Mouse (Mus musculus): Measurements from ENCODE around the gene Rims4.
A peak's percentile ranks its signal among the peaks of the same experiment; 100 is the strongest.

Gene Rims4

DNA sequence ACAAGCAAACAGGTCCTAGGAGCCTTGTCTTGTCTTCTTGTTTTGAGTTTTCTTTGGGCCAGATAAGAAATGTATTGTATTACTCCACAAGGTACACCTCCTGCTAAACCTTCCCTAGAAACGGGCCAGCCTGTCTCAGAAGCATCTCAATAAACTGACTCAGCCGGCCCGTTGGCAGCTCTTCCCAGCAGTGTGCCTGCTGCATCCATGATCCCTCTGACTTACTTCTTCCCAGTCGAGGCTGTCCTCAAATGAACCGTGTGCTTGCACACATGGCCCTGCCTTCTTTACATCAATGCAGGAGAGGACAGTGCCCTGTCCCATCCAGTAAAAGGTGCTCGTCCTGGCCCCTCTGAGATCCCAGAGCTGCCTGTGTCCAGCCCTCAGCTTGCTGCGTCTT is 8.9 kb downstream of the Rims4 start:
- DNase-seq (ENCODE audit: low spot score), result no peak

DNA sequence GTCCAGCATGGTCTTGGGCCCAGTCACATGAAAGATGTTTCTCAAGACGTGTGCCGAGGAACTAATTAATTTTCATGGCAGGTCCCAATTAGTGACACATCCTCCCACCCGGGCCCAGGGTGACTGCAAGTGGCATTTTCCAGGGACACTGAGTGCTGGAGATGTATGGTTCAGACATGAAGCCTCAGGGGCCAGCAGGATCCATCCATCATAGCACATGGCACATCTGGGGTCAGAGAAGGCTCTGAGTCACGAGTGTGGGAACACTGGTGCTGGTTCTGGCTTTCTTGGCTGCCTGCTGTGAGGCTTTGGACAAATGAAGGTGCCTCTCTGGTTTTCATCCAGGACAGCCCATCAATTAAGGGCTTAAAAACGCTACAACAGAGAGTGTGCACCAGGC is 11.4 kb downstream of the Rims4 start:
- no peak for DNase-seq (ENCODE audit: low spot score)

DNA sequence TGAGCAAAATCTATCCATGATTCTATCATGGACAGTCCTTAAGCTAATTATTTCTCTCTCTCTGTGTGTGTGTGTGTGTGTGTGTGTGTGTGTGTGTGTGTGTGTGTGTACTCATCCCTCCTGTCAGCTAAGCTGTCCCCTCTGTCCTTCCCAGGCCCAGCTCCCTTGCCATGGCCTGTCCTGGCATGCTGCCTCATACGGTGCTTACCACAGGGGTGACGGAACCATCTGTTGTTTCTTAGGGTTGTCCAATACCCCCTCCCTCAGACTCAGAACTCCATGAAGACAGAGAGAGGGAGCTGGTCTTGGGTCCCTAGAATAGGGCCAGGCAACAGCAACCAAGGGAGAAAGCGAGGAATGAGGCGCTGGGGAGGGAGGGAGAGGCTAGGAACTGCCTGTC is 14.2 kb downstream of the Rims4 start:
- no peak for DNase-seq (ENCODE audit: low spot score)

DNA sequence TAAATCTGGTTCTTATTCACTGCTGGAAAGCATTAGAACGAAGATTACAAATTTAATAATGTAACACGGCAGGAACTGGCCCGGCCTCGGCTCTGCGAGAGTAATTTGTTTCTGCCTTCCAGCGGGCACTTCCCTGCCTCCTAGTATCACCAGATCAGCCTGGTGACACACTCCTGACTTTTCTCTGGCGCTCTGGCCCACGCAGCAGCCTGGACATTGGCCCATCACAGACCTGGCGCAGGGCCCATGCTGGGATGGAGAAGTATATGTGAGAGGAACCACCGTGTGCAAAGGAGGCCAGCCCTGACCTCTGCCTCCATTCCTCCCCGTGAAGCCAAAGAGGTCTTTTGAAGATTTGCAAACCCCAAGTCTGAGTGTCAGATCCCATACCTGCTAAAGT is 15.0 kb downstream of the Rims4 start:
- no peak for DNase-seq (ENCODE audit: low spot score)

DNA sequence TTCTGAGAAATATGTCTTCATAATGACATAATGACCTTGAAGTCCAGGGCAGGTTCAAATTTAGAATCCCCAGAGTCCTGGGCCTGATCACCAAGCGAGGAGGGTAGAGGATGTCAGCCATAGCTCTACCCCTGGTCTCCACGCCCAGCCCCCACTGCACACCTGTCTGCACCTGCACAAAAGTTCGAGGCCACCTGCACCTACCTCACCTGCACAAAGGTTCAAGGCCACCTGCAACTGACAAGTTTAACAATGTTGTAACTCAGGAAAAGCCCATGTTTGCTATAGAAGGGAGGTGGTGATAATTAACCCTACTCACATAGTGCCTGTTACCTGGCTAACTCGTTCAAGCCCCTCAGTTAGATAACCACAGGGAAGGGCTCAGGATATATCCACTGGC is 16.0 kb downstream of the Rims4 start:
- DNase-seq (ENCODE audit: low spot score), result no peak

DNA sequence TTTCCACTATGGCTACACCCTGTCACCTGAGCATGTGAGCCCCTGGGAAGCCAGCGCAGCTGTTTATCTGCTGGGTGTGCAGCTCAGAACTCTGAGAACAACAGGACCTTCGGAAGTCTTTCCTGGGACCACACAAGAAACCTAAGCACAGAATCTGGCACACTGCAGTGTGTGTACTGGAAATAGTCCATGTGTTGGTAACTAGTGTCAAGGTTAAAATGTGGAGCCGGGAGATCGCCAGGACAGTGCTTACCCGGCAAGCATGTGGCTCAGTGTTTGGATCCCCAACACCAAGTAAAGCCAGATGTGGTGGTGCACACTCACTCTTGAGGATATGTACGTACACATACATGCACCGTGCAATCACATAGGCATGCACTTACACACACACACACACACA is 17.4 kb downstream of the Rims4 start:
- no peak for DNase-seq (ENCODE audit: low spot score)

DNA sequence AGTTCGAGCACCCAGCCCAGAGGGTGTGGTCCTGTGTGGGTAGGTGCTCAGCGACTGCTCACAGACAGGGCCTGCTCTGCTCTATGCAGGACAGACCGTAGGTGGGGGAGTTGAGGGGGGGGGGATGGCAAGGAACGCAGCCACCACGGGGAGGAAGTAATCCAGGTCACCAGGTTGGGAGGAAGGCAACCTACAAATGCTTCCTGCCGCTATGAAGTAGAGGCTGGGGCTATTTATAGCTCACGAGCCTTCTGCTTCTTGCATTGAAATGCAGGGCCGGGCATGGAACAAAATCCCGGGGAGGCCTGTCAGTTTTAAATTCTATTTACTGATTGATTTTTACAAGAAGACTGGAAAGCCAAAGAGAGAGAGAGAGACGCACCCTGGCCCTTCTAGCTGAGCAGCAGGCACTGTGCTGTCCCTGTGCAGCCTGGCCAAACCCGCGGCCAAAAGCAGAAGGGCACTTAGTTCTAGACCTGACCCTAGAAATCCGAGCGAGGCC is 18.5 kb downstream of the Rims4 start:
- no peak for DNase-seq (ENCODE audit: low spot score)

DNA sequence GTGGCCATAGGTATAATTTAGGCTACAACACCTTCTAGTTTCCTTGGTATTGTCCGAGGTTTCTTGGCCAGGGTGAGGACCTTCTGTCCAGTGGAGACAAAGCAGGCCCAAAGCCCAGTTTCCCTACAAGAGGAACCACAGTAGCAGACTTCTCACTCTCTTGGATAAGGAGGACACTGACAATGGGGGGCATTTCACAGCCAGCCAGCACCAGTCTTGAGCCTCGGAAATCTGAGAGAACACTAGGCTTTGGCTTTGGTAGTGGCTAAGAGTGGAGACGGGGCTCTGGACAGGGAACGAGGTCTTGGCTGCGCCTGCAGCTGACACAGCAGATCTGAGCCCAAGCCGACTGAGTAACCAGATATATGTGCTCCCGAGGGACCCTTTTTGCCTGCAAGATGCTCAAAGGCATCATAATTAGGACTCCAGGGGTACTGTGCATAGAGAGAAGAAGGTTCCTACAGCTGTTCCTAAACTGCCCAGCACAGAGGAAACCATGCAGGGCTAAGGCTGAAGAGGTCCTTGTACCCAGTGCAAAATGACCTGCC is 20.4 kb downstream of the Rims4 start:
- no peak for DNase-seq (ENCODE audit: low spot score)

DNA sequence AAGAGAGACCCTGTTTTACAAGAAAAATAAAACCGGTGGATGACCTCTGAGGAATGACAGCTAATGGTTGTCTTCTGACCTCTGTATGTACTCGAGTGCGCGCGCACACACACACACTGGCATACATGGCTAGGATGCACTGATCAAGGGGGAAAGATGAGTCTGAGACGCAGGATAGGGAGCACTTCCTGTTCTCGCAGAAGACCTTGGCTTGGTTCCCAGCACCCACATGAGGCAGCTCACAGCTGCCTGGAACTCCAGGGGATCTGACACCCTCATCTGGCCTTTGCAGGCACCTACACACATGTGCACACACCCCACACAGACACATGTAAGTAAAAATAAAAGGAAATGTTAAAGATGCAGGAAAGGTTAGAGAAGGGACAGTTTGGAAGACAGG is 21.5 kb downstream of the Rims4 start:
- no peak for DNase-seq (ENCODE audit: low spot score)

DNA sequence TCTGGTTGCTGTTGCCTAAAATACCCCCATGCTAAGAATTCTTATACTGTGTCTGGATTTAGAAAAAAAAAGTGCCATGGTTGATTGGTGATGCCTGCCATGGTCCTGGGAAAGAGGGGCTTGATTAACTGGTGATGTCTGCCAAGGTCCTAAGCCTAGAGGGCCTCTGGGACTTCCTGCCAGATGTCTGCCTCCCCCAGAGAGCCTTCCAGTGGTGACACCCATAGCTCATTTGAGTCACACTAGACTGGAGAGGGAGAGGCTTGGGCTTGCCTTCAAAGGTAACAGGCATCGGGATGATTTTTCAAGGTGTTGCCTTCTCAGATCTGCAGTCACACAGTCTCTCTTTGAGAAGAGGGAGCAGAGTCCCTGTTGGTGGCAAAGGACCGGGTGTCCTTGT is 23.3 kb downstream of the Rims4 start:
- no peak for DNase-seq (ENCODE audit: low spot score)

DNA sequence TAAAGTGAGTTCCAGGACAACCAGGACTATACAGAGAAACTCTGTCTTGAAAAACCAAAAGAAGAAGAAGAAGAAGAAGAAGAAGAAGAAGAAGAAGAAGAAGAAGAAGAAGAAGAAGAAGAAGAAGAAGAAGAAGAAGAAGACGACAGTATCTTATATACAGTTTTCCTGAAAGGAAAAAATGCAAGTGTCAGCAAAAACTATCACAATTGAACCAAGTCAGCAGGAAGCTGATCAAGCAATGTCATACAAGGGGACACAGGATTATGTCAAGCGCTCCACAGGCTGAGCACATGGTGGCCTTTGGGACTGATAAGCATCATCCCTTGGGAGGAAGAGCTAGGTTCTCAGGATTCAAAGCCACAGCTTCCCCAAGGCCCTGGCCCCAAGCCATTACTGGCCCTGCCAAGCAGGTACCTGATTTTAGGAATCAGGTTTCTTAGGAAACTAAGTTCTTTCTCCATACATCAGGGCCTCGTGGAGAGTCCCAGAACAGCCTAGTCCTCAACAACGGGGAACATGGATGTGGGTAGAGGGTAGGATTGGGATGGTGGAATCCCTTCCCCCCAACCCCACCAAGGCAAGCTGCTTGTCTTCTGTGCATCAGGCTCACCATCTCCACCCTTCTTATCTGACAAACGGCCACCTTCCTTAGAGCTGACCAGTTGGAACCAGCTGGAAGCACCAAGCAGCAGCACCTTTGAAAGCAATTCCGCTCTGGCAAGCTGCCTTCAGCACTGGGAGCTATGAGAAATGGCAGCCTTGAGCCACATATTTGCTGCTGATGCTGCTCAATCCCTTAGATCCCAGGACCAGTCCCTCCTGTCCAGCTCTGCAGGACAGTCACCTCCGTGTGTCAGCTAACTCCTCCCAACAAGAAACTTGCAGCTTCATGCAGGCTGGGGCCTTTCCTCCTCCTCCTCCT is 24.8 kb downstream of the Rims4 start:
- no peak for DNase-seq (ENCODE audit: low spot score)

DNA sequence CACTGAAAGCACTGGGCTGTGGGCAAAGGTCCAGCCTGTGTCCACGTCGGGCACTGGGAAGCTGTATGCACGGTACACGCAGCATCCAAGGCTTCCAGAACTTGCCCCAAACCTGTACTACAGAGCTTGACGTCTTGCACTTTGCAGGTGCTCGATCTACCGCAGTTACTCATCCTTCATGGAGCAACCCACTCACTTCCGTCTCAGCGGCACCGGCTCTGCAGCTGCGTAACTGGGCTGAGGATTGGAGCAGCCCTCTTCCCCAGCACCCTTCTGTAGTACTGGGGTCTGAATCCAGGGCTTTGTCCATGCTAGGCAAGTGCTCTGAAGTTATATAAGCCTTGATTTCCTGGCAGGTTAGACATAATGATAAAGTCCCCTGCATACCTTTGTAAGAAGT is 27.2 kb downstream of the Rims4 start:
- DNase-seq (ENCODE audit: low spot score), result no peak

DNA sequence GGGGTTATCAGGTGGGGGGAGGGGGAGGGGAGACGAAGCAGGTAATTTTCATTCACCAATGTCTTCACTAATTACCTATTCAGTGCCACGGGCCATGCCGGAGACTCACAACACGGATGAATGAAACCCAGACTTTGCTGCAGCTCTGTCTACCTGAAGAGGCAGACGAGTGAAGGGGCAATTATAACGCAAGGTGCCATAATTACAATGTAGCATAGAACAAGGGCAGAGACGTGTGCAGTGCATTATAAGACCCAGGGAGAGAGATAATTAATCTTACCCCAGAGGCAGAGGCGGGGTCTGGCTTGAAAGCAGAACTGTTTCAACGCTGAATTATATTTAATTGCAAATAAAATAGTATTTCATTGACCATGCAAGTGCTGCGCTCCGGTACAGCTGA is 27.9 kb downstream of the Rims4 start:
- DNase-seq (ENCODE audit: low spot score), result no peak

DNA sequence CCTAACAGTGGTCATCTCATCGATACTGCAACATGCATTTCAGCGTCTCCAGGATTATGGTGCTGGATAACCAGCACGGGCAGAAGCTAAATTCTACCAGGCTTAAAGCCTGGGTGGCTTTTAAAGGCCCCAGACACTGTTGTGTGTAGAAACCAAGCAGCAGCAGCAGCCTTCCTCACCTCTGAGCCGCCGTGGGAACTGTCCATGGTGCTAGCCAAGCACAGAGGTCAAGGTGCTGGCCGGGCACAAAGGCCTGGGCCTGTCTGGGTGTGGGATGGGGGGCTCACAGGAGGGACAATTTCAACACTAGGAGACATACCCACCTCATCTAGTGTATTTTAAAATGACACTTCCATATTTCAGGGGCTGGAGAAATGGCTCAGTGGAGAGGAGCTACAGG is 29.1 kb downstream of the Rims4 start:
- DNase-seq (ENCODE audit: low spot score), result peak; percentile 52

DNA sequence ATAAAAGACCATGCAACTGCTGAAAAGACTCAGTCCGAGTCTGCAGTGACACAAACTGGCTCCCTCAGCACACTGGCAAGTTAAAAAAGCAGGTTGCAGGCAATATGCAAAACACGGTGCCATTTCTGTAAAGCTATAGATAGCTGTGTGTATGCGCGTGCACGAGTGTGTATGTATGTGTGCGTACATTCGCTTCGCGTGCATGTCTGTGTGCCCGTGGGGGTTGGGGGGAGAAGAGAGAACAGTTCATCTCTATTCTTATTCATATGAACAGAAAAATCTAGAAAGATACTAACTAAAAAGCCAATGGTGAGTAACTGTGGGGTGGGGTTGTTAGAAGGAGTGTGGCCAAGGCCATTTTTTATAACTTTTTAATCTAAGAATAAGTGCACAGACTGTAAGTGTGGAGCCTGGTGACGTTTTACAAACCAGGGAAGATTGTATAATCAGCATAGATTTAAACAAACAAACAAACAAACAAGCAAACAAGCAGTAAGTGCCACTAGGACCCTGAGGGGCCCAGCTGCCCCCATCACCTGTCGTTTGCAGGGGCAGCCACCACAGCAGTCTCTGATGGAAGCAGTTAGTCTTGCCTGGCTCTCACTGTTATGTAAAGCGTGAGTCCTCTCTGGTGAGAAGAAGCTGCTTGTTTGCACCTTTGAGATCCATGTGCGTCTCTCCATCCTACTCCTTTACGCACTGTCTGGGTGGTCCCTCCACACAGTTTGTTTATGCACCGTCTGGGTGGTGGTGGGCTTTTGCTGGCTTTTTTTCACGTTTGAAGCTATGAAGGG is 35.4 kb downstream of the Rims4 start:
- DNase-seq (ENCODE audit: low spot score), result no peak

DNA sequence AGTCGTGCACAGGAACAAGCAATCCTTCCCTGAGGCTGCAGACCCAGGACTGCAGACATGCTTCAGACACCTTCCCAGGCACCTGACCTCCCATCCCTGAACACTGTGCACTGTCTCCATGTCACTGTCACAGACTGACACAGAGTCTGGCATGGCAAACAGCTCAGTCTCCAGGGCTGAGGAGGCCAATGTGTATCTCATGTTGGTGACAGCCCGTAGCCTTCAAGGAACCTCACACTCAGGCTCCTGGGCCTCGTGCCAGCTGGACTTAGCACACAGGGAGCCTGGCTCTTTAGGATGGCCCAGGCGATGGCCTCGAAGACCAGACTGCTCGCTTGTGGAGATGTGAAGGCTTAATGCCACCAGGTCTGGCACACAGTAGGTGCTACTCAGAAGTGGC is 37.6 kb downstream of the Rims4 start:
- no peak for DNase-seq (ENCODE audit: low spot score)

DNA sequence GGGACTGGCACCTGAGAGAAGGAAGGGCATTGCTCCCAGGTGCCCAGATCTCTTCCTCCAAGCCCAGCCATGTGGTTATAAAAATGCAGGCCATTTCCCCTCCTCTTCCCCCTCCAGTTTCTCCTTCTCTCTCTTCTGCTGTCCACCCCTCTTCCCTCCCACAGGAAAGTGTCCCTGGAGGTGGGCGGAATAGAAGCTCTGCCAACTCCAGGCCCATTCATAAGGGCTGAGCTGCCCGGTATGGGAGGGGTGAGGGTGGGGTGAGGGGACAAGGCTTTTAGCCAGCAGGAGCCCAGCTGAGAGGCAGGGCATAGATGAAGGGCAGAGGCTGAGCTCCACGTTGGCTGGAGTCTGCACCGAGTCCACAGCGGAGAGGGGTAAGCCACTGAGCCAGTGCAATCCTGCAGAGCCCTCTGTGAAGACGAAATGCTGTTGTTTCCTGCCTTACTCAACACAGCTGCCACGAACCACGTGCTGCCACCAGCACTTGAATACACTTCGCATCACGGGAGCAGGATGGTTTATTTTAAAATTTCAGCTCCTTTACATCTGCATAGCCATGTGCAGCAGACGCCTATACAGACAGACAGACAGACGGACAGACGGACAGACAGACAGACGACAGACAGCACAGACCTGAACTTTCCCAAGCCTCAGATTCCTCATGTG is 41.5 kb downstream of the Rims4 start:
- DNase-seq (ENCODE audit: low spot score), result no peak

DNA sequence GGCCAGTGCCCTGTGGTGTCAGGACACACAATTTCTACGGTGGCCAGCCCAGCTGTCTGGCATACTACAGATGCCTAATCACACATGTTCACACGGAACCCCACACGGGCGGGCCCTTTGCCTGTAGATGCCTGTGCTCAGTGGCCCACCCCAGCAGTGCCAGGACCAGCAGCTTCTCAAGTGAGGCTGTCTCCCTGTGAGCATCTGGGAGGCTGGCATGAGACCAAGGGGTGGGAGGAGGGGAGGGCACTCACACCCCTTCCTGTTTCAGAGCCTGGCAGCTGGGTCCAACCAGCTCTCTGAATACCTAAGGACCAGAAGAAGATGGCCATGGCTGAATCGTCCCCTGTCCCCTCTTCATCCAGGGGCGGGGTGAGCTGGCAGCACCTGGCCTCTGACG is 43.0 kb downstream of the Rims4 start:
- no peak for DNase-seq (ENCODE audit: low spot score)

DNA sequence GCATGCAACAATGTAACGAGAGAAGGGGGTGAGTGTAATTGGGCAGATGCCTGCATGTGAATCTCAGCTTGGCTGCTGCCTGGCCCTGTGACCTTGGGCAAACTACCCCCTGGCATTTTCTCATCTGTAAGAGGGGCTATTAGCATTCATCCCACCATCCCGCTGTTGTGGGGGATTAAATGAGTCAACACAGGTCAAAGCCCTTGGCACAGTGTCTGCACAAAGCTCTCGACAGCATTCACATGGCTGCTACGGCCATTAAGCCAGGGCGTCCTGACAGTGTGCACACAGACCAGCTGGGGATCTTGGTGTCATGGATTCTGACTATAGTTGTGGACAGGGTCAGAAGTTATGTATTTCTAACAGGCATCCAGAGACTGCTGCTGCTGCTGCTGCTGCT is 43.6 kb downstream of the Rims4 start:
- DNase-seq (ENCODE audit: low spot score), result no peak

DNA sequence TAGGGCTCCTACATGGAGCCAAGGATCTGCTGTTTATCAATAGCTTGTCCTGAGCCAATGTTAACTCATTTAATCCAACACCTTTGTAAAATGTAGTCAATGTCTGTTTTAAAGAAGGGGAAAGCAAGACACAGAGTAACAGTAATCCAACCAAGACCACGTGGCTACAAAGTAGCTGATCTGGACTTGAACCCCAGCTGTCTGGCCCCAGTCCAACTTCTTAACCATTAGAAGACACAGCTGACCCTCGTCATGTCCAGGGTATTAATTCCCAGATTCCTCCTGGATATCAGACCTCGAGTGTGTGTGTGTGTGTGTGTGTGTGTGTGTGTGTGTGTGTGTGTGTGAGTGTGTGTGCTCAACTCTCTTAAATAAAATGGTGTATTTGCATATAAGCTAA is 46.6 kb downstream of the Rims4 start:
- DNase-seq (ENCODE audit: low spot score), result no peak

DNA sequence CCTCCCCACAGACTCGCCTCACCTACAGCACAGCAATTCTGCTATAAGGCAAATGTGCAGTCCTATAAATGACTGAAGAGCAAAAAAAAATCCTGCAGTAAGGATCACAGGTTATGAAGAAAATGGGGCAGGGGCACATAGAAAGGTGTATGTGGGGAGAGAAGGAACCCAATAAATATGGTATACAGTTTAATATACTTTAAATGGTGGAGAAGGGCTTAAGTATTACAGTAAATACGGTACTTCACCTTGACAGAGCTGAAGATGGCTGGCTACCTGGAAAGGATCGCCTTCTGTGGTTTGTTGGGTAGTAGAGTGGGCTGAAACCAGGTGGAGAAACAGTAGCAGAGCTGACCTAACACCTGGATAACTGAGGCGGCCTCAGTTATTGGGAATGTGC is 47.2 kb downstream of the Rims4 start:
- DNase-seq (ENCODE audit: low spot score), result no peak

DNA sequence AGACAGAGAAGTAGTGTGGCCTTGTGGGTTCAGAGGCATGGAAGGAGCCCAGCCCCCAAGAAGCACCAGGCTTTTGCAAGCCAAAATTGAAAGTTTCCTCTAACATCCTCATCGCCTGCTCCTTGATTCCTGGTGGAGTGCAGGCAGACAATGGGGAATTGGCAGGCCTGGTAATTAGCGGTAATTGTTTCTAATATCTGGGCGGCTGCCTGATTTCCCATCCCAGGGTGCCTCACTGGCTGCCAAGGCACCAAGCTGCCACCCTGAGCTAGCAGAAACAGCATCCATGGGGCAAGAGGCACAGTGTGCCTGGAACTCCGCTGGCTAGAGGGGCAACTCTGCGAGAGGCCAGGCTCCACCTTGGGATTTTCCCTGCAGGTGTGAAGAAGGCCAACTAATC is 48.7 kb downstream of the Rims4 start:
- DNase-seq (ENCODE audit: low spot score), result no peak

Data from yolk sac, embryonic 10.5 days (tissue).